Mouse (Mus musculus) CD4-positive helper T cell, adult 2 months (primary cell): ENCODE data around the gene Scaf1.
A peak's percentile ranks its signal among the peaks of the same experiment; 100 is the strongest.

Experiments used
- DNase-seq: peaks from one replicate; pipeline ENCODE4 v3.0.0-alpha.2; 2012; ENCODE audit warnings: low read depth, missing footprints, low spot score

The Scaf1 gene

GRCm38 (mm10) chr7:44985595-44986191 is 30.5 kb downstream of the Scaf1 start:
- peak; percentile 69 for DNase-seq

GRCm38 (mm10) chr7:44984833-44985164 is 31.4 kb downstream of the Scaf1 start:
- DNase-seq, result no peak

GRCm38 (mm10) chr7:44983944-44984832 is 32.0 kb downstream of the Scaf1 start:
- DNase-seq, result no peak

GRCm38 (mm10) chr7:44983085-44983484 is 33.1 kb downstream of the Scaf1 start:
- DNase-seq, result peak; percentile 82

GRCm38 (mm10) chr7:44981539-44981938 is 34.6 kb downstream of the Scaf1 start:
- DNase-seq, result no peak

GRCm38 (mm10) chr7:44978300-44978699 is 37.9 kb downstream of the Scaf1 start:
- no peak for DNase-seq

- DNase-seq, result no peak
These were observed 41.1 kb downstream of the Scaf1 start for GRCm38 (mm10) chr7:44975117-44975419.

GRCm38 (mm10) chr7:44974383-44975116 is 41.6 kb downstream of the Scaf1 start, which contains the start of gene Cpt1c:
Gene Cpt1c, minus strand, starts transcription at chr7:44974851.
- no peak for DNase-seq

GRCm38 (mm10) chr7:44973415-44974130 is 42.6 kb downstream of the Scaf1 start:
- no peak for DNase-seq

GRCm38 (mm10) chr7:44971142-44971541 is 45.0 kb downstream of the Scaf1 start:
- DNase-seq, result no peak

- peak; percentile 86 for DNase-seq
These were observed 45.9 kb downstream of the Scaf1 start for GRCm38 (mm10) chr7:44970231-44970691.

- no peak for DNase-seq
These were observed 49.5 kb downstream of the Scaf1 start for GRCm38 (mm10) chr7:44966638-44967037.

GRCm38 (mm10) chr7:44965975-44966374 is 50.2 kb downstream of the Scaf1 start:
- no peak for DNase-seq

GRCm38 (mm10) chr7:44964990-44965389 is 51.2 kb downstream of the Scaf1 start:
- no peak for DNase-seq

GRCm38 (mm10) chr7:44962831-44963230 is 53.3 kb downstream of the Scaf1 start:
- DNase-seq, result no peak

- DNase-seq, result no peak
These were observed 53.8 kb downstream of the Scaf1 start for GRCm38 (mm10) chr7:44962337-44962736.

GRCm38 (mm10) chr7:44960512-44960910 is 55.7 kb downstream of the Scaf1 start:
- DNase-seq, result no peak

GRCm38 (mm10) chr7:44959874-44960511 is 56.2 kb downstream of the Scaf1 start:
- no peak for DNase-seq

GRCm38 (mm10) chr7:44959281-44959680 is 56.9 kb downstream of the Scaf1 start:
- no peak for DNase-seq

GRCm38 (mm10) chr7:44958208-44958607 is 58.0 kb downstream of the Scaf1 start:
- no peak for DNase-seq

- DNase-seq, result no peak
These were observed 58.9 kb downstream of the Scaf1 start for GRCm38 (mm10) chr7:44957183-44957835.
